Mouse (Mus musculus): Measurements from ENCODE around the gene BC147527. TPM values are rescaled to one million over a fixed set of nuclear protein-coding genes. Genes with fewer than 3 reads are reported as not detected.
"Not testable (repeated sequence)": the region's sequence is repeated elsewhere in the genome, so short reads cannot be mapped to it uniquely, and the experiment has no call there.

BC147527 gene
- polyA plus RNA-seq, 1 experiment from 2014 or later = 0.40 TPM

GRCm38 (mm10) chr13:120300853-120301252 is 661 bp downstream of the BC147527 start:
- WGBS = 82% methylated on average over 4 of the region's 4 CpGs
- Histone ChIP-seq H3K9ac (ENCODE audit: low read depth, low read length) (no peak overlapping the region), H3K4me1 (replicated peaks; ENCODE audit: control insufficient read depth, insufficient read depth, low read length) (no peaks in the 10 kb centered on the region), H3K27me3 (replicated peaks; ENCODE audit: control insufficient read depth, insufficient read depth, low read length) (no peaks in the 10 kb centered on the region), H3K4me2 (no peak overlapping the region), H3K4me3 (ENCODE audit: low read depth, low read length) (no peak overlapping the region), H3K36me3 (ENCODE audit: control insufficient read depth, insufficient read depth, low read length) (no peaks in the 10 kb centered on the region), H3K27ac (ENCODE audit: low read depth, low read length) (no peak overlapping the region), H3K9me3 (ENCODE audit: control insufficient read depth, low read length) (no peaks in the 10 kb centered on the region)
- ATAC-seq (replicated peaks; ENCODE audit: low FRiP score) (no peak), DNase-seq (ENCODE audit: low spot score) (no peak)

GRCm38 (mm10) chr13:120310749-120311148 is 10.6 kb downstream of the BC147527 start:
- H3K27me3 ChIP-seq (replicated peaks; ENCODE audit: control insufficient read depth, insufficient read depth, low read length) = no peaks in the 10 kb centered on the region
- no peak overlapping the region for H3K4me3 ChIP-seq (ENCODE audit: low read depth, low read length)
- H3K4me2 ChIP-seq = no peak overlapping the region
- H3K4me1 ChIP-seq (replicated peaks; ENCODE audit: control insufficient read depth, insufficient read depth, low read length) = no peaks in the 10 kb centered on the region
- H3K9ac ChIP-seq (ENCODE audit: low read depth, low read length) = no peak overlapping the region
- DNase-seq (ENCODE audit: low spot score) (no peak), ATAC-seq (replicated peaks; ENCODE audit: low FRiP score) (no peak)
- no peaks in the 10 kb centered on the region for H3K9me3 ChIP-seq (ENCODE audit: control insufficient read depth, low read length)
- no peaks in the 10 kb centered on the region for H3K36me3 ChIP-seq (ENCODE audit: control insufficient read depth, insufficient read depth, low read length)
- H3K27ac ChIP-seq (ENCODE audit: low read depth, low read length) = no peak overlapping the region
- 67% methylated on average over 4 of the region's 4 CpGs for WGBS

- no peak overlapping the region for H3K4me3 ChIP-seq (ENCODE audit: low read depth, low read length)
- WGBS = 37% methylated on average over 14 of the region's 14 CpGs
- no peaks in the 10 kb centered on the region for H3K9me3 ChIP-seq (ENCODE audit: control insufficient read depth, low read length)
- H3K4me1 ChIP-seq (replicated peaks; ENCODE audit: control insufficient read depth, insufficient read depth, low read length) = no peaks in the 10 kb centered on the region
- no peak overlapping the region for H3K4me2 ChIP-seq
- H3K27ac ChIP-seq (ENCODE audit: low read depth, low read length) = no peak overlapping the region
- H3K27me3 ChIP-seq (replicated peaks; ENCODE audit: control insufficient read depth, insufficient read depth, low read length) = no peaks in the 10 kb centered on the region
- no peak overlapping the region for H3K9ac ChIP-seq (ENCODE audit: low read depth, low read length)
- H3K36me3 ChIP-seq (ENCODE audit: control insufficient read depth, insufficient read depth, low read length) = no peaks in the 10 kb centered on the region
- ATAC-seq (replicated peaks; ENCODE audit: low FRiP score) (no peak), DNase-seq (ENCODE audit: low spot score) (no peak)
Measured at GRCm38 (mm10) chr13:120313584-120313983, 13.4 kb downstream of the BC147527 start.

- not testable (repeated sequence) for ATAC-seq (replicated peaks; ENCODE audit: low FRiP score); H3K4me1 ChIP-seq (replicated peaks; ENCODE audit: control insufficient read depth, insufficient read depth, low read length); H3K27me3 ChIP-seq (replicated peaks; ENCODE audit: control insufficient read depth, insufficient read depth, low read length); H3K4me2 ChIP-seq; H3K9ac ChIP-seq (ENCODE audit: low read depth, low read length); DNase-seq (ENCODE audit: low spot score); H3K36me3 ChIP-seq (ENCODE audit: control insufficient read depth, insufficient read depth, low read length); H3K27ac ChIP-seq (ENCODE audit: low read depth, low read length); H3K9me3 ChIP-seq (ENCODE audit: control insufficient read depth, low read length); H3K4me3 ChIP-seq (ENCODE audit: low read depth, low read length)
- 63% methylated on average over 3 of the region's 3 CpGs for WGBS
Measured at GRCm38 (mm10) chr13:120316578-120316977, 16.4 kb downstream of the BC147527 start, which contains the start of gene Tcstv3. Gene Tcstv3, plus strand, starts transcription at chr13:120316878.

GRCm38 (mm10) chr13:120320183-120320582 is 20.0 kb downstream of the BC147527 start:
- Histone ChIP-seq H3K4me3 (ENCODE audit: low read depth, low read length) (no peak overlapping the region), H3K9me3 (ENCODE audit: control insufficient read depth, low read length) (no peaks in the 10 kb centered on the region), H3K4me2 (no peak overlapping the region), H3K4me1 (replicated peaks; ENCODE audit: control insufficient read depth, insufficient read depth, low read length) (no peaks in the 10 kb centered on the region), H3K27ac (ENCODE audit: low read depth, low read length) (no peak overlapping the region), H3K27me3 (replicated peaks; ENCODE audit: control insufficient read depth, insufficient read depth, low read length) (no peaks in the 10 kb centered on the region), H3K36me3 (ENCODE audit: control insufficient read depth, insufficient read depth, low read length) (no peaks in the 10 kb centered on the region), H3K9ac (ENCODE audit: low read depth, low read length) (no peak overlapping the region)
- 51% methylated on average over 3 of the region's 3 CpGs for WGBS
- ATAC-seq (replicated peaks; ENCODE audit: low FRiP score) (no peak), DNase-seq (ENCODE audit: low spot score) (no peak)

GRCm38 (mm10) chr13:120320721-120321120 is 20.5 kb downstream of the BC147527 start:
- H3K9ac ChIP-seq (ENCODE audit: low read depth, low read length) = no peak overlapping the region
- 95% methylated on average over 1 of the region's 1 CpGs for WGBS
- no peak overlapping the region for H3K4me2 ChIP-seq

More at GRCm38 (mm10) chr13:120320721-120321120, 20.5 kb downstream of the BC147527 start:
- no peaks in the 10 kb centered on the region for H3K4me1 ChIP-seq (replicated peaks; ENCODE audit: control insufficient read depth, insufficient read depth, low read length)
- ATAC-seq (replicated peaks; ENCODE audit: low FRiP score) (no peak), DNase-seq (ENCODE audit: low spot score) (no peak)
- no peak overlapping the region for H3K27ac ChIP-seq (ENCODE audit: low read depth, low read length)
- H3K36me3 ChIP-seq (ENCODE audit: control insufficient read depth, insufficient read depth, low read length) = no peaks in the 10 kb centered on the region
- H3K9me3 ChIP-seq (ENCODE audit: control insufficient read depth, low read length) = no peaks in the 10 kb centered on the region
- no peak overlapping the region for H3K4me3 ChIP-seq (ENCODE audit: low read depth, low read length)
- no peaks in the 10 kb centered on the region for H3K27me3 ChIP-seq (replicated peaks; ENCODE audit: control insufficient read depth, insufficient read depth, low read length)

Other genes with a start within 250 kb of the BC147527 start
- gene Gm21188, start 248.2 kb upstream of the BC147527 start, polyA plus RNA-seq (2014; fragmentation: Nextera tagmentation; extraction: Ambion mirVana) = not detected in 2 replicates
- not detected in 2 replicates for gene Gm20767, start 160.1 kb upstream of the BC147527 start, polyA plus RNA-seq (2014; fragmentation: Nextera tagmentation; extraction: Ambion mirVana)
- not detected in 2 replicates for gene Gm21818, start 128.0 kb upstream of the BC147527 start, polyA plus RNA-seq (2014; fragmentation: Nextera tagmentation; extraction: Ambion mirVana)
- not detected in 2 replicates for gene Gm21762, start 84.4 kb upstream of the BC147527 start, polyA plus RNA-seq (2014; fragmentation: Nextera tagmentation; extraction: Ambion mirVana)
- gene Gm21731, start 61.3 kb upstream of the BC147527 start, polyA plus RNA-seq (2014; fragmentation: Nextera tagmentation; extraction: Ambion mirVana) = not detected in 2 replicates
- gene AF067061, start 37.3 kb upstream of the BC147527 start, polyA plus RNA-seq (2014; fragmentation: Nextera tagmentation; extraction: Ambion mirVana) = not detected in 2 replicates
- gene Tcstv3, start 16.5 kb downstream of the BC147527 start, polyA plus RNA-seq (2014; fragmentation: Nextera tagmentation; extraction: Ambion mirVana) = not detected in 2 replicates